Mouse (Mus musculus) brain, embryonic 14.5 days (tissue): ENCODE results near the gene Tgif2.
A peak's percentile ranks its signal among the peaks of the same experiment; 100 is the strongest.

Experiments
- CTCF ChIP-seq: fragments of 200-500 bp; IDR thresholded peaks from 2 replicates; pipeline ENCODE4 v1.5.1; 2012; ENCODE audit warnings: inconsistent platforms, mild to moderate bottlenecking, moderate library complexity, borderline replicate concordance; ENCODE audit not compliant: insufficient read depth, insufficient read length; ENCODE audit errors: extremely low read depth
- POLR2A ChIP-seq: fragments of 200-500 bp; IDR thresholded peaks from 2 replicates; pipeline ENCODE4 v1.6.1; 2012; ENCODE audit warnings: mild to moderate bottlenecking, inconsistent platforms, borderline replicate concordance; ENCODE audit not compliant: poor library complexity, insufficient read depth, insufficient read length, severe bottlenecking; ENCODE audit errors: extremely low read depth

GRCm38 (mm10) chr2:156809579-156809978 is 30.2 kb upstream of the Tgif2 start:
- TF ChIP-seq CTCF (peak; percentile 82; the same call in 1 of the 2 replicates), POLR2A (no peak)
